Mouse (Mus musculus): ENCODE data around the gene Dlgap3.

DNA sequence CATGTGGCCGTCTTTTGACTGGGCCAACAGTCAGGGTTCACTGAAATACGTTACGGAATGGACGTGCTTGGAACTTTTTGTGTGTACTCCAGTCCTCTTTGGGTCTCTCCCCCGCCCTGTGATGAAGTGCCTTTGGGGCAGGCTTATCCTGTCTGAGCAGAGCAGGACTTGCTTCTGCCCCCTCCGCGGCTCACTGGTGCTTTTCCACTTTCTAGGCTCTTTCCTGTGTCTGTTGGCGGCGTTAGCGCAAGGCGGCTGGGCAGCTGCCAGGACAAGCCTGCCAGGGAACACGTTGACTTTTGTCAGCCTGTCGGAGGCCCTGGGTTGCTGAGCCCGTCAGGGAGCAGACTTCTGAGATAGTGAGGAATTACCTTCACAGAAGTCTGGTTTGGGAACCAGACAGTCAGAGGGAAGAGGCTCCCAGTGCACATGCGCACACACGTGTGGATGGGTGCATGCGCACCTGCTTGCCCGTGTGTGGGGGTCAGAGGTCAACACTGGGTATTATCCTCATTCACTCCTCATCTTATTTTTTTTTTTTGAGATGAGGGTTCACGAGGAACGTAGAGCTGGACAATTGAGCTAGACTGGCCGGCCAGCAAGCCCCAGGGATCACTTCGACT is 83.1 kb downstream of the Dlgap3 start:
- no peak for TF ChIP-seq CTCF (IDR thresholded peaks at IDR 0.05; ENCODE audit: control insufficient read depth, insufficient read depth, low read length)
- TF ChIP-seq POLR2A (IDR thresholded peaks at IDR 0.05; ENCODE audit: borderline replicate concordance, control insufficient read depth, low read depth, low read length) = no peak

All from bone marrow, adult 2 months (tissue).